Mouse (Mus musculus) heart, postnatal 0 days (tissue): ENCODE measurements around the gene Mrvi1. TPM values are rescaled to one million over a fixed set of nuclear protein-coding genes. Genes with fewer than 3 reads are reported as not detected.

ENCODE experiments used
- ATAC-seq: fragments of 200-750 bp; cut with Nextera tagmentation; 2 replicates; pipeline ENCODE4 v1.8.0; 2017; ENCODE audit warnings: low read depth, moderate number of reproducible peaks, moderate library complexity; ENCODE audit not compliant: insufficient read depth
- DNase-seq: peaks from one replicate; pipeline ENCODE4 v3.0.0-alpha.2; 2016; ENCODE audit warnings: low spot score
- H3K27ac ChIP-seq: fragments of 300-500 bp; sonication (generic); 2 replicates; pipeline ENCODE4 v1.5.1; 2014; ENCODE audit warnings: low read depth, mild to moderate bottlenecking
- H3K27me3 ChIP-seq: fragments of 300-500 bp; sonication (generic); 2 replicates; pipeline ENCODE4 v1.6.1; 2014; ENCODE audit warnings: low read length, mixed read lengths; ENCODE audit not compliant: control insufficient read depth, insufficient read depth
- H3K36me3 ChIP-seq: fragments of 300-500 bp; sonication (generic); replicated peaks from 2 replicates; pipeline ENCODE4 v1.6.1; 2014; ENCODE audit warnings: low read length, mixed read lengths; ENCODE audit not compliant: control insufficient read depth, insufficient read depth
- H3K4me1 ChIP-seq: fragments of 300-500 bp; sonication (generic); 2 replicates; pipeline ENCODE4 v1.6.1; 2014; ENCODE audit warnings: antibody characterized with exemption; ENCODE audit not compliant: control insufficient read depth, insufficient read depth
- H3K4me2 ChIP-seq: fragments of 300-500 bp; sonication (generic); 2 replicates; pipeline ENCODE4 v1.6.1; 2014; ENCODE audit warnings: low read depth, mild to moderate bottlenecking, low read length, moderate library complexity
- H3K4me3 ChIP-seq: fragments of 300-500 bp; sonication (generic); 2 replicates; pipeline ENCODE4 v1.5.1; 2014; ENCODE audit warnings: low read depth, low read length
- H3K9ac ChIP-seq: fragments of 300-500 bp; sonication (generic); replicated peaks from 2 replicates; pipeline ENCODE4 v1.6.1; 2014; ENCODE audit warnings: low read depth, low read length, mixed read lengths
- H3K9me3 ChIP-seq: fragments of 300-500 bp; sonication (generic); replicated peaks from 2 replicates; pipeline ENCODE4 v1.6.1; 2016; ENCODE audit warnings: low read length; ENCODE audit not compliant: control insufficient read depth
- CTCF ChIP-seq: IDR thresholded peaks from 2 replicates; pipeline ENCODE4 v1.5.1; 2016; ENCODE audit warnings: antibody characterized with exemption, control low read depth, low read depth
- EP300 ChIP-seq: IDR thresholded peaks from 2 replicates; pipeline ENCODE4 v1.6.1; 2016; ENCODE audit warnings: antibody characterized with exemption, low read depth
- WGBS: fragments of 180-500 bp; shearing (Covaris S2); extraction: QIAGEN DNeasy Blood & Tissue Kit; methylation state at CpG from one replicate; pipeline ENCODE4 v1.1.7; 2014; 5-methylcytosine and 5-hydroxymethylcytosine counted together
- polyA plus RNA-seq: library from polyadenylated mRNA; unstranded; fragments of >200 nt; fragmentation: Nextera tagmentation; extraction: Ambion mirVana; gene quantifications from 2 replicates; pipeline ENCODE4 v1.2.1, GENCODE M21; 2015
- total RNA-seq: library from RNA; depleted of rRNA; stranded (reverse); fragments of >200 nt; gene quantifications from 2 replicates; pipeline ENCODE4 v1.2.3, GENCODE M21; 2014; ENCODE audit warnings: low replicate concordance; rRNA removed

Gene Mrvi1
- total RNA-seq (6.5 and 7.6 TPM in 2 replicates), polyA plus RNA-seq (3.1 and 3.5 TPM in 2 replicates)

- 20% methylated on average over 7 of the region's 7 CpGs for WGBS
- H3K4me1 ChIP-seq, result peaks cover 11% of the 10 kb centered on the region; the same call in 1 of the 2 replicates
- ATAC-seq (peak; percentile 58), DNase-seq (peak; percentile 18)
- peak within 1 kb of the TSS; percentile 64 for H3K27ac ChIP-seq
- H3K9ac ChIP-seq, result peak within 1 kb of the TSS; percentile 52
- peak within 1 kb of the TSS; percentile 30 for H3K4me3 ChIP-seq
- H3K9me3 ChIP-seq, result no peaks in the 10 kb centered on the region
- no peaks in the 10 kb centered on the region for H3K36me3 ChIP-seq
- H3K4me2 ChIP-seq, result peak within 1 kb of the TSS; percentile 33
- TF ChIP-seq CTCF (no peak), EP300 (no peak)
- no peaks in the 10 kb centered on the region for H3K27me3 ChIP-seq
These were observed at the start of gene Mrvi1 for GRCm38 (mm10) chr7:110982053-110982705. Mrvi1 (minus strand) TSS chr7:110982461.

GRCm38 (mm10) chr7:111029046-111029553 lies 46.8 kb upstream of the Mrvi1 start:
- under 1% methylated on average over 29 of the region's 29 CpGs for WGBS
- H3K4me3 ChIP-seq, result peak overlapping the region; percentile 82
- peaks cover 22% of the 10 kb centered on the region for H3K36me3 ChIP-seq
- H3K4me1 ChIP-seq, result peaks cover 9% of the 10 kb centered on the region
- no peak for TF ChIP-seq EP300
- no peak for TF ChIP-seq CTCF
- peak overlapping the region; percentile 64 for H3K9ac ChIP-seq
- no peak for DNase-seq
- H3K4me2 ChIP-seq, result peak overlapping the region; percentile 80
- no peaks in the 10 kb centered on the region for H3K27me3 ChIP-seq
- ATAC-seq, result peak; percentile 9; the same call in 1 of the 2 replicates
- H3K9me3 ChIP-seq, result no peaks in the 10 kb centered on the region
- peak overlapping the region; percentile 86 for H3K27ac ChIP-seq

GRCm38 (mm10) chr7:111028281-111029045 lies 46.2 kb upstream of the Mrvi1 start, which contains the start of gene Ctr9:
Ctr9 (plus strand) TSS chr7:111028951.
- Histone ChIP-seq H3K36me3 (peaks cover 20% of the 10 kb centered on the region), H3K27me3 (no peaks in the 10 kb centered on the region), H3K9ac (peak within 1 kb of the TSS; percentile 64), H3K4me1 (peaks cover 9% of the 10 kb centered on the region), H3K4me2 (peak within 1 kb of the TSS; percentile 80), H3K4me3 (peak within 1 kb of the TSS; percentile 82), H3K27ac (peak within 1 kb of the TSS; percentile 86), H3K9me3 (no peaks in the 10 kb centered on the region)
- WGBS, result 5% methylated on average over 45 of the region's 45 CpGs
- peak; percentile 97 for ATAC-seq
- peak; percentile 94 for DNase-seq
- 0 out of 2 replicates have a peak, but pooled peaks have one; percentile 0 for TF ChIP-seq CTCF
- TF ChIP-seq EP300, result 0 out of 2 replicates have a peak, but pooled peaks have one; percentile 34

- Histone ChIP-seq H3K9ac (no peak overlapping the region), H3K9me3 (no peaks in the 10 kb centered on the region), H3K4me2 (no peak overlapping the region), H3K27me3 (no peaks in the 10 kb centered on the region), H3K4me3 (no peak overlapping the region), H3K4me1 (peaks cover 8% of the 10 kb centered on the region), H3K27ac (no peak overlapping the region), H3K36me3 (no peaks in the 10 kb centered on the region)
- DNase-seq (no peak), ATAC-seq (no peak)
- 63% methylated on average over 4 of the region's 4 CpGs for WGBS
- TF ChIP-seq CTCF (no peak), EP300 (no peak)
These were observed 42.7 kb upstream of the Mrvi1 start for GRCm38 (mm10) chr7:111024912-111025311.

- 0 out of 2 replicates have a peak overlapping the region, but pooled peaks have one; percentile 14 for H3K27ac ChIP-seq
- H3K4me2 ChIP-seq, result no peak overlapping the region
These were observed 41.9 kb upstream of the Mrvi1 start for GRCm38 (mm10) chr7:111024068-111024594.

More at GRCm38 (mm10) chr7:111024068-111024594, 41.9 kb upstream of the Mrvi1 start:
- H3K4me1 ChIP-seq, result 0 out of 2 replicates have a peak, but pooled peaks cover 3% of the 10 kb centered on the region
- no peak overlapping the region for H3K9ac ChIP-seq
- no peak for DNase-seq
- no peaks in the 10 kb centered on the region for H3K27me3 ChIP-seq
- no peak overlapping the region for H3K4me3 ChIP-seq
- TF ChIP-seq EP300 (no peak), CTCF (no peak)
- no peaks in the 10 kb centered on the region for H3K9me3 ChIP-seq
- no peaks in the 10 kb centered on the region for H3K36me3 ChIP-seq
- no peak for ATAC-seq
- WGBS, result 35% methylated on average over 8 of the region's 8 CpGs
